Mouse (Mus musculus): Measurements from ENCODE around the gene Mfsd10. TPM values are rescaled to one million over a fixed set of nuclear protein-coding genes. Genes with fewer than 3 reads are reported as not detected.
"Not testable (repeated sequence)": the region's sequence is repeated elsewhere in the genome, so short reads cannot be mapped to it uniquely, and the experiment has no call there.

Gene Mfsd10
- polyA plus RNA-seq, 1 experiment from 2014 or later, result 148 TPM

DNA sequence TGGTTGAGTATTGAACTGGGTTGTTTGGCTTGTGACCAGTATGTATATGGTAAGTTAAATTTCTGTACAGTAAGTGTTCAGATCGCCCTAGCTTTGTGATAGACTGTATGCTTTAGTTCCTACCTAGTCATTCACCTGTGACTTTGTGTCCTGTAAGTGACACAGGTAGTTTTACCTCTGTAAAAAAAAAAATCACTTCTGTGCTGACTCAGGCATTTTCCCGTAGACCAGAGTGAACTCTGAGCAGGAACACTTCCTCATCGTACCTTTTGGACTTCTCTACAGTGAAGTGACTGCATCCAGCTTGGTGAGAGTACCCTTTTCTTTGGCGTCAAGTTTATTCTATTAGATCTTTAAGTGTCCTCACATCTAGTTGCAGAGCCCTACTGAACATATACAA, 27.0 kb downstream of the Mfsd10 start:
- 88% methylated on average over 4 of the region's 4 CpGs for WGBS
- ATAC-seq (ENCODE audit: low read depth), result no peak
- no peak overlapping the region for H3K4me3 ChIP-seq (ENCODE audit: low read length)
- no peak overlapping the region for H3K27ac ChIP-seq (ENCODE audit: low read length)
- H3K36me3 ChIP-seq (ENCODE audit: control insufficient read depth, insufficient read depth, low read length), result peaks cover 55% of the 10 kb centered on the region
- H3K4me2 ChIP-seq (ENCODE audit: low read depth, low read length), result no peak overlapping the region
- no peaks in the 10 kb centered on the region for H3K27me3 ChIP-seq (ENCODE audit: control insufficient read depth, insufficient read depth, low read depth, low read length)
- H3K9me3 ChIP-seq (ENCODE audit: control insufficient read depth, low read length), result no peaks in the 10 kb centered on the region
- no peaks in the 10 kb centered on the region for H3K4me1 ChIP-seq (replicated peaks; ENCODE audit: control insufficient read depth, insufficient read depth, low read length)
- no peak overlapping the region for H3K9ac ChIP-seq (ENCODE audit: low read length)

DNA sequence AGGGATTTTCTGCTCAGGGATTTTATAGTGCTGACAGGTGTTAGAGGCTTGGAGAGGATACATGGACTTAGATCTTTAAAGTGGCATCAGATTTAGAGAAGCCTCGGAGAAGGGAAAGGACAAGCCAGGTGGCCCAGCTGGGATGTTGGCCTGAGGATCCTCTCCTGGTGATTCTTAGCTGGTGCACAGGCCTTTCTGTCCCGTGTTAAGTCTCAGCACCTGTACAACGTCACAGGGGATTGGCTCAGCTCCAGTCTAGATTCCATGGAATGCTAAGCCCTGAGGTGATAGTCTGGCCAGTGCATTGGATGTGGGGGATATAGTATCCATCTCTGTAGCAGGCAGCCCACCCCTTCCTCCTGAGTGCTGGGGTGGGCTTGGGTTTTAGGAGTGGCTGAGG, 28.8 kb downstream of the Mfsd10 start:
- no peaks in the 10 kb centered on the region for H3K4me1 ChIP-seq (replicated peaks; ENCODE audit: control insufficient read depth, insufficient read depth, low read length)
- no peak overlapping the region for H3K27ac ChIP-seq (ENCODE audit: low read length)

DNA sequence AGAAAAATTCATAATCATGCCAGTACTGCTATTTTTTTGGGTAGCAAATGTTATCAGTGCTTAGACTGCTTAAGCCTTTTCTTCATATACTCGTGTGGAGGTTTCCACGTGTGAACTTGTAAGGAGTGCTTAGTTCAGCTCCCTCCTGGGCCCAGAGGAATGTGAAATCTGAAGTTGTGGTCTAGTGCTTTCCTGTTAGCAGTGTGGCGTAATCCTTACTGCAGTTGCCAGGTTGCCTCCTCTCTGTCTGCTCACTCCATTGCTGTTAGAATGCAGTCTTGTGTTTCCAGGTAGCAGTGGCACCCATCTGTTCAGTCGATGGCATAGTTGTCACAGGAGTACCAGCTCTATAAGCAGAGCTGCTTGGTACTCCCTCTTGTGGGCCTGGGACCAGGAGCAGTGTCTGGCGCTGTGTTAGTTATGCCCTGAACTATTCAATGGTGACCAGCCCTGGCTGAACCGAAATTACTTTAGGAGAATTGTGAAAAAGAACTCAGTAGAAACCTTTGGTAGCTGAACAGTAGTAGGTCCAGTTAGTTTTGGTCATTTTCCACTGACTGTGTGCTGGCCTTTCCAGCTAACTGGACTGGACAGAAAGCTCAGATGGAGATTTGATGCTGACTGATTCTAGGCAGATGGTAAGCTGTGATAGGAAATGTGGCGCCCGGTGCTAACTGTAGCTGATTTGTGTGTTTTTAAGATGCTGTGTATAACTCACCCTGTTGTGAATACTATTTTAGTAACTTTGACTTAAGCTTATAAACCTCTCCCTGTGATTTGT, 29.7 kb downstream of the Mfsd10 start:
- H3K4me1 ChIP-seq (replicated peaks; ENCODE audit: control insufficient read depth, insufficient read depth, low read length), result no peaks in the 10 kb centered on the region
- no peaks in the 10 kb centered on the region for H3K9me3 ChIP-seq (ENCODE audit: control insufficient read depth, low read length)
- WGBS, result 81% methylated on average over 8 of the region's 8 CpGs
- H3K36me3 ChIP-seq (ENCODE audit: control insufficient read depth, insufficient read depth, low read length), result peaks cover 44% of the 10 kb centered on the region
- H3K9ac ChIP-seq (ENCODE audit: low read length), result no peak overlapping the region
- H3K27ac ChIP-seq (ENCODE audit: low read length), result no peak overlapping the region
- no peak overlapping the region for H3K4me3 ChIP-seq (ENCODE audit: low read length)
- no peak for ATAC-seq (ENCODE audit: low read depth)
- no peaks in the 10 kb centered on the region for H3K27me3 ChIP-seq (ENCODE audit: control insufficient read depth, insufficient read depth, low read depth, low read length)
- H3K4me2 ChIP-seq (ENCODE audit: low read depth, low read length), result no peak overlapping the region

More for the DNA sequence above, 28.8 kb downstream of the Mfsd10 start:
- no peaks in the 10 kb centered on the region for H3K27me3 ChIP-seq (ENCODE audit: control insufficient read depth, insufficient read depth, low read depth, low read length)
- H3K4me3 ChIP-seq (ENCODE audit: low read length), result no peak overlapping the region
- WGBS, result 77% methylated on average over 3 of the region's 3 CpGs
- ATAC-seq (ENCODE audit: low read depth), result no peak
- H3K9ac ChIP-seq (ENCODE audit: low read length), result no peak overlapping the region
- H3K9me3 ChIP-seq (ENCODE audit: control insufficient read depth, low read length), result no peaks in the 10 kb centered on the region
- peaks cover 44% of the 10 kb centered on the region for H3K36me3 ChIP-seq (ENCODE audit: control insufficient read depth, insufficient read depth, low read length)
- no peak overlapping the region for H3K4me2 ChIP-seq (ENCODE audit: low read depth, low read length)

DNA sequence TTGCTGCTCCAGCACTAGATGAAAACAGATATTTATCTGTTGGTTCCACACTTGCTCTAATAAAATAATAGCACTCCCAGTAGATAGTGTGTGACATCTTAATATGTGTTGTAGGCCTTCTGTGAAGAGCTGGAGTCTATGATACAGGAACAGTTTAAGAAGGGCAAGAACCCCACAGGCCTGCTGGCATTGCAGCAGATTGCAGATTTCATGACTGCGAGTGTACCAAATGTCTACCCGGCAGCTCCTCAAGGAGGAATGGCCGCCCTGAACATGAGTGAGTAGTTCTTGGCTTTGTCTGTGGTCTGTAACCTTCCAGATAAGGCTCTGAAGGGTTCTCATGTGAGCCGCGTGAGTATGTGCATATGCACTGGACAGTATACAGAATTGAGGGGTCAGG, 32.4 kb downstream of the Mfsd10 start:
- H3K4me3 ChIP-seq (ENCODE audit: low read length), result no peak overlapping the region
- H3K27me3 ChIP-seq (ENCODE audit: control insufficient read depth, insufficient read depth, low read depth, low read length), result no peaks in the 10 kb centered on the region
- no peak overlapping the region for H3K27ac ChIP-seq (ENCODE audit: low read length)
- 83% methylated on average over 5 of the region's 5 CpGs for WGBS
- peaks cover 27% of the 10 kb centered on the region for H3K36me3 ChIP-seq (ENCODE audit: control insufficient read depth, insufficient read depth, low read length)
- no peaks in the 10 kb centered on the region for H3K4me1 ChIP-seq (replicated peaks; ENCODE audit: control insufficient read depth, insufficient read depth, low read length)
- no peak overlapping the region for H3K9ac ChIP-seq (ENCODE audit: low read length)
- no peak overlapping the region for H3K4me2 ChIP-seq (ENCODE audit: low read depth, low read length)
- no peaks in the 10 kb centered on the region for H3K9me3 ChIP-seq (ENCODE audit: control insufficient read depth, low read length)
- ATAC-seq (ENCODE audit: low read depth), result no peak

DNA sequence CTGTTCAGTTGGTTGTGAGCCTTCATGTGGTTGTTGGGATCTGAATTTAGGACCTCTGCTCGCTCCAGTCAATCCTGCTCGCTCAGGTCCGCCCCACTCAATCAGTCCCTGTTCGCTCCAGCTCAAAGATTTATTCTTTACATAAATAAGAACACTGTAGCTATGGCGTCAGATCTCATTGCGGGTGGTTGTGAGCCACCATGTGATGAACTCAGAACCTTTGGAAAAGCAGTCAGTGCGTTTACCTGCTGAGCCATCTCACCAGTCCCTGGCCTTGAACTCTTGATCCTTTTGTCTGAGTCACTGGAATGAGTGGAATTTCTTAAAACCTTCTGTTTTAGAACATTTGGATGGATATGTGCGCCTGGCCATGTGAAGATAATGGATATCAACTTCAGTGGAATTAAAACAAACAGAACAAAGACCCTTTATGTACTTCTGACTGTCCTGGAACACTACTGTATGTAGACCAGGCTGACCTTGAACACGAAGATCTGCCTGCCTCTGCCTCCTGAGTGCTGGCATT, 43.7 kb downstream of the Mfsd10 start:
- no peaks in the 10 kb centered on the region for H3K9me3 ChIP-seq (ENCODE audit: control insufficient read depth, low read length)
- no peak overlapping the region for H3K9ac ChIP-seq (ENCODE audit: low read length)
- H3K4me2 ChIP-seq (ENCODE audit: low read depth, low read length), result no peak overlapping the region
- peaks cover 2% of the 10 kb centered on the region; the same call in 1 of the 2 replicates for H3K36me3 ChIP-seq (ENCODE audit: control insufficient read depth, insufficient read depth, low read length)
- no peak overlapping the region for H3K27ac ChIP-seq (ENCODE audit: low read length)
- ATAC-seq (ENCODE audit: low read depth), result no peak
- H3K27me3 ChIP-seq (ENCODE audit: control insufficient read depth, insufficient read depth, low read depth, low read length), result no peaks in the 10 kb centered on the region
- no peak overlapping the region for H3K4me3 ChIP-seq (ENCODE audit: low read length)
- 94% methylated on average over 9 of the region's 9 CpGs for WGBS
- H3K4me1 ChIP-seq (replicated peaks; ENCODE audit: control insufficient read depth, insufficient read depth, low read length), result peaks cover 3% of the 10 kb centered on the region; the same call in 1 of the 2 replicates

DNA sequence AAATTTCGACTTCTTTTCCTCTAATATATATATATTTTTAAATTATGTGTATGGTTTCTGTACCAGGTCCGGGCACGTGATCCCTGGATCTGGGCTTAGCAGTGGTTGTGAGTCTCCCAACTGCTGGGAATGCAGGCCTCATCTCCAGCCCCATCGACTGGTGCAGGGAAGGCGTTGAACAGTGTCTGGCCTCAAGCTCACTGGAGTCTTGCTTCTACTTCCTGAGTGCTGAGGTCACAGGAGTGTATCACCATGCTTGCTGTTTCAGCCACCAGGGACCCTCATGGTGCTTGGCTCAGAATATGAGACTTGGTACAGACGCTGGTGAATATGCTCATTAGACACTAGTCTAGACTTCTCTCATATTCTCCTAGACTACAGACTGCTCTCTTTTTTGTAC, 44.3 kb downstream of the Mfsd10 start:
- Histone ChIP-seq H3K4me1 (replicated peaks; ENCODE audit: control insufficient read depth, insufficient read depth, low read length) (peaks cover 3% of the 10 kb centered on the region; the same call in 1 of the 2 replicates), H3K9ac (ENCODE audit: low read length) (no peak overlapping the region), H3K36me3 (ENCODE audit: control insufficient read depth, insufficient read depth, low read length) (peaks cover 2% of the 10 kb centered on the region; the same call in 1 of the 2 replicates), H3K27me3 (ENCODE audit: control insufficient read depth, insufficient read depth, low read depth, low read length) (no peaks in the 10 kb centered on the region), H3K9me3 (ENCODE audit: control insufficient read depth, low read length) (no peaks in the 10 kb centered on the region), H3K27ac (ENCODE audit: low read length) (no peak overlapping the region), H3K4me2 (ENCODE audit: low read depth, low read length) (no peak overlapping the region), H3K4me3 (ENCODE audit: low read length) (no peak overlapping the region)
- ATAC-seq (ENCODE audit: low read depth), result no peak
- WGBS, result 89% methylated on average over 6 of the region's 6 CpGs

DNA sequence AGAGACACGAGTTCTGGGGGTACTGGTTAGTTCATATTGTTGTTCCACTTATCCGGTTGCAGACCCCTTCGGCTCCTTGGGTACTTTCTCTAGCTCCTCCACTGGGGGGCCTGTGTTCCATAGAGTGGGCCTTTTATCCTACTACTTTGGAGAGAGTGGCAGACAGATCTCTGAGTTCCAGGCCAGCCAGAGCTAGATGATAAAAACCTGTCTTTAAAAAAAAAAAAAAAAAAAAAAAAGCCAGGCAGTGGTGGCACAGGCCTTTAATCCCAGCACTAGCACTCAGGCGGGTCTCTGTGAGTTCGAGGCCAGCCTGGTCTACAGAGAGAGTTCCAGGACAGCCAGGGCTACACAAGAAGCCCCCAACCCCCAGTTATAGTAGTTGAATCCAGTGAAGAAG, 44.8 kb downstream of the Mfsd10 start:
- H3K9me3 ChIP-seq (ENCODE audit: control insufficient read depth, low read length); H3K4me1 ChIP-seq (replicated peaks; ENCODE audit: control insufficient read depth, insufficient read depth, low read length); ATAC-seq (ENCODE audit: low read depth); H3K9ac ChIP-seq (ENCODE audit: low read length); H3K36me3 ChIP-seq (ENCODE audit: control insufficient read depth, insufficient read depth, low read length); H3K27me3 ChIP-seq (ENCODE audit: control insufficient read depth, insufficient read depth, low read depth, low read length); H3K4me3 ChIP-seq (ENCODE audit: low read length); H3K4me2 ChIP-seq (ENCODE audit: low read depth, low read length); H3K27ac ChIP-seq (ENCODE audit: low read length): not testable (repeated sequence)
- WGBS, result 86% methylated on average over 5 of the region's 5 CpGs

DNA sequence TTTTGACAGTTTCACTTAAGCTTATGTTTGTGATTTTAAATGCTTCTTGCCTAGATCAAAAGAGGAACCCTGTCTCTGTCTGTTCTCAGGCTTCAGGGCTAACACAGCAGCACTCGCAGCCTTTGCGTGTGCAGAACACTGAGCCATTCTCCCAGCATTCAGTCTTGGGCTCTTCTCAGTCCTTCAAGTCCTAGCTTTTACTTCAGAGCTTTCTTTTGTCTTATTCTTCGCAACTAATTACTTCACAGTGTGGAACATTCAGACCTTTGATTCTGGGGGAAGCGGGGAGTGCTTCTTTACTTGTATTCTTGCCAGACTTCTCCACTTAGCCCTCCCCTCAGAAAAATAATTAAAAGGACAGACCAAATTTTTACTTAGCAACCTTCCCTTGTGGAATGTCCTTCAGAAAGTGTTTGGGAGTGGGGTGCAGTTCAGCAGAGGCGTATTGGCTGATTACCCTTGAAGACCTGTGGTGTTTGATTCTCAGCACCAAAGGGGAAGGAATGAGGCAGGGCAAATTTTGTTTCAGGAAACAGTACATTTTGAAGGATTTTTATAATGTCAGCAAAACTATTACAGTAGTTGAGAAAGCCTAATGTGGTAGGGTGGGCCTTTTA, 45.5 kb downstream of the Mfsd10 start:
- WGBS, result 71% methylated on average over 5 of the region's 5 CpGs
- no peak for ATAC-seq (ENCODE audit: low read depth)
- no peak overlapping the region for H3K9ac ChIP-seq (ENCODE audit: low read length)
- H3K4me1 ChIP-seq (replicated peaks; ENCODE audit: control insufficient read depth, insufficient read depth, low read length), result peaks cover 3% of the 10 kb centered on the region; the same call in 1 of the 2 replicates
- H3K36me3 ChIP-seq (ENCODE audit: control insufficient read depth, insufficient read depth, low read length), result peaks cover 2% of the 10 kb centered on the region; the same call in 1 of the 2 replicates
- H3K27ac ChIP-seq (ENCODE audit: low read length), result 0 out of 2 replicates have a peak overlapping the region, but pooled peaks have one; percentile 31
- H3K27me3 ChIP-seq (ENCODE audit: control insufficient read depth, insufficient read depth, low read depth, low read length), result no peaks in the 10 kb centered on the region
- no peak overlapping the region for H3K4me3 ChIP-seq (ENCODE audit: low read length)
- H3K9me3 ChIP-seq (ENCODE audit: control insufficient read depth, low read length), result no peaks in the 10 kb centered on the region
- H3K4me2 ChIP-seq (ENCODE audit: low read depth, low read length), result no peak overlapping the region

DNA sequence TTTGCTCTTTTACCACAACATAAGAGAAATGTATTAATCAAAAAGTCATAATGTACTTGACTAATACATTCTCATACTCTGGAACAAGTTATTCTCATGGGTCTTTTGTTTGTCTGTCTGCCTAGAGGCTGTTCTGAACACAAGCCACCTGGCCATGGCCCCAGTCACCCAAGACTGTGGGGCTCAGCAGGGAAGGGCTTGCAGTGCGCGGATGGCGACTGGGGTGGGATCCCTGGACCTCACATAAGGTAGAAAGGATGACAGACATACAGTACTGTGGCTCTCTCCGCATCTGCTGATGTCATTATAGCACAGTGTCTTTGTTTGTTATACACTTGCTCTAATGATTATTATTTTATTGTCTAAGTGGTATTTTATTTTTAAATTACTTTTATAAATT, 46.3 kb downstream of the Mfsd10 start:
- Histone ChIP-seq H3K36me3 (ENCODE audit: control insufficient read depth, insufficient read depth, low read length) (peaks cover 5% of the 10 kb centered on the region; the same call in 1 of the 2 replicates), H3K27me3 (ENCODE audit: control insufficient read depth, insufficient read depth, low read depth, low read length) (no peaks in the 10 kb centered on the region), H3K9ac (ENCODE audit: low read length) (no peak overlapping the region), H3K4me2 (ENCODE audit: low read depth, low read length) (no peak overlapping the region), H3K4me3 (ENCODE audit: low read length) (no peak overlapping the region), H3K4me1 (replicated peaks; ENCODE audit: control insufficient read depth, insufficient read depth, low read length) (peaks cover 3% of the 10 kb centered on the region; the same call in 1 of the 2 replicates), H3K27ac (ENCODE audit: low read length) (no peak overlapping the region), H3K9me3 (ENCODE audit: control insufficient read depth, low read length) (no peaks in the 10 kb centered on the region)
- 57% methylated on average over 4 of the region's 4 CpGs for WGBS
- ATAC-seq (ENCODE audit: low read depth), result no peak

Data from lung, embryonic 16.5 days (tissue).